Mouse (Mus musculus): ENCODE results near the gene Snx11. TPM values are rescaled to one million over a fixed set of nuclear protein-coding genes. Genes with fewer than 3 reads are reported as not detected.

Gene Snx11
- total and polyA plus RNA-seq, 2 experiments from 2014 or later: 38.9 to 61.9 TPM

GRCm38 (mm10) chr11:96730327-96730726, 47.0 kb downstream of the Snx11 start:
- Histone ChIP-seq H3K36me3 (ENCODE audit: insufficient read depth, low read length) (no peaks in the 10 kb centered on the region), H3K27ac (ENCODE audit: low read depth, low read length) (no peak overlapping the region), H3K4me2 (ENCODE audit: low read depth, low read length, poor library complexity, severe bottlenecking) (no peak overlapping the region), H3K27me3 (ENCODE audit: insufficient read depth, low read length) (no peaks in the 10 kb centered on the region), H3K4me3 (ENCODE audit: low read depth, low read length) (no peak overlapping the region), H3K4me1 (ENCODE audit: insufficient read depth, low read length) (no peaks in the 10 kb centered on the region), H3K9ac (replicated peaks; ENCODE audit: low read length, poor library complexity, severe bottlenecking) (no peak overlapping the region), H3K9me3 (ENCODE audit: low read length) (no peaks in the 10 kb centered on the region)
- no peak for ATAC-seq (ENCODE audit: low FRiP score)
- WGBS: 39% methylated on average over 5 of the region's 5 CpGs
- TF ChIP-seq CTCF (IDR thresholded peaks at IDR 0.05): no peak
- DNase-seq (ENCODE audit: low spot score): peak; percentile 60

GRCm38 (mm10) chr11:96729462-96729861, 47.9 kb downstream of the Snx11 start:
- 21% methylated on average over 9 of the region's 9 CpGs for WGBS

GRCm38 (mm10) chr11:96728577-96728976, 48.8 kb downstream of the Snx11 start:
- Histone ChIP-seq H3K4me2 (ENCODE audit: low read depth, low read length, poor library complexity, severe bottlenecking) (no peak overlapping the region), H3K9ac (replicated peaks; ENCODE audit: low read length, poor library complexity, severe bottlenecking) (no peak overlapping the region), H3K27ac (ENCODE audit: low read depth, low read length) (no peak overlapping the region), H3K9me3 (ENCODE audit: low read length) (no peaks in the 10 kb centered on the region), H3K27me3 (ENCODE audit: insufficient read depth, low read length) (no peaks in the 10 kb centered on the region), H3K4me3 (ENCODE audit: low read depth, low read length) (no peak overlapping the region), H3K36me3 (ENCODE audit: insufficient read depth, low read length) (no peaks in the 10 kb centered on the region), H3K4me1 (ENCODE audit: insufficient read depth, low read length) (no peaks in the 10 kb centered on the region)
- ATAC-seq (ENCODE audit: low FRiP score) (no peak), DNase-seq (ENCODE audit: low spot score) (no peak)
- no peak for TF ChIP-seq CTCF (IDR thresholded peaks at IDR 0.05)
- WGBS: 59% methylated on average over 2 of the region's 2 CpGs

More at GRCm38 (mm10) chr11:96729462-96729861, 47.9 kb downstream of the Snx11 start:
- H3K4me3 ChIP-seq (ENCODE audit: low read depth, low read length): no peak overlapping the region
- H3K9me3 ChIP-seq (ENCODE audit: low read length): no peaks in the 10 kb centered on the region
- ATAC-seq (ENCODE audit: low FRiP score) (no peak), DNase-seq (ENCODE audit: low spot score) (peak; percentile 79)
- H3K27ac ChIP-seq (ENCODE audit: low read depth, low read length): no peak overlapping the region
- H3K36me3 ChIP-seq (ENCODE audit: insufficient read depth, low read length): no peaks in the 10 kb centered on the region
- H3K27me3 ChIP-seq (ENCODE audit: insufficient read depth, low read length): no peaks in the 10 kb centered on the region
- H3K4me1 ChIP-seq (ENCODE audit: insufficient read depth, low read length): no peaks in the 10 kb centered on the region
- TF ChIP-seq CTCF (IDR thresholded peaks at IDR 0.05): peak; percentile 71
- H3K4me2 ChIP-seq (ENCODE audit: low read depth, low read length, poor library complexity, severe bottlenecking): peak overlapping the region; percentile 25; the same call in 1 of the 2 replicates
- no peak overlapping the region for H3K9ac ChIP-seq (replicated peaks; ENCODE audit: low read length, poor library complexity, severe bottlenecking)

- DNase-seq (ENCODE audit: low spot score) (no peak), ATAC-seq (ENCODE audit: low FRiP score) (no peak)
- H3K4me3 ChIP-seq (ENCODE audit: low read depth, low read length): no peak overlapping the region
- H3K9me3 ChIP-seq (ENCODE audit: low read length): no peaks in the 10 kb centered on the region
- H3K4me1 ChIP-seq (ENCODE audit: insufficient read depth, low read length): no peaks in the 10 kb centered on the region
- H3K27me3 ChIP-seq (ENCODE audit: insufficient read depth, low read length): no peaks in the 10 kb centered on the region
- no peak overlapping the region for H3K9ac ChIP-seq (replicated peaks; ENCODE audit: low read length, poor library complexity, severe bottlenecking)
- WGBS: 90% methylated on average over 1 of the region's 1 CpGs
- H3K4me2 ChIP-seq (ENCODE audit: low read depth, low read length, poor library complexity, severe bottlenecking): no peak overlapping the region
- no peaks in the 10 kb centered on the region for H3K36me3 ChIP-seq (ENCODE audit: insufficient read depth, low read length)
- no peak overlapping the region for H3K27ac ChIP-seq (ENCODE audit: low read depth, low read length)
- TF ChIP-seq CTCF (IDR thresholded peaks at IDR 0.05): no peak
Observed at GRCm38 (mm10) chr11:96725833-96726232, 51.5 kb downstream of the Snx11 start.

GRCm38 (mm10) chr11:96718609-96719008, 58.8 kb downstream of the Snx11 start:
- Histone ChIP-seq H3K27me3 (ENCODE audit: insufficient read depth, low read length) (no peaks in the 10 kb centered on the region), H3K36me3 (ENCODE audit: insufficient read depth, low read length) (no peaks in the 10 kb centered on the region), H3K4me1 (ENCODE audit: insufficient read depth, low read length) (no peaks in the 10 kb centered on the region), H3K9me3 (ENCODE audit: low read length) (no peaks in the 10 kb centered on the region), H3K4me3 (ENCODE audit: low read depth, low read length) (no peak overlapping the region), H3K9ac (replicated peaks; ENCODE audit: low read length, poor library complexity, severe bottlenecking) (no peak overlapping the region), H3K4me2 (ENCODE audit: low read depth, low read length, poor library complexity, severe bottlenecking) (no peak overlapping the region), H3K27ac (ENCODE audit: low read depth, low read length) (no peak overlapping the region)
- no peak for TF ChIP-seq CTCF (IDR thresholded peaks at IDR 0.05)
- peak; percentile 53 for DNase-seq (ENCODE audit: low spot score)
- WGBS: 50% methylated on average over 7 of the region's 7 CpGs
- ATAC-seq (ENCODE audit: low FRiP score): no peak

Other genes starting within 250 kb of the Snx11 start
- gene Cbx1, start 11.6 kb upstream of the Snx11 start, total RNA-seq (2014; rRNA removed): 29.0 and 38.1 TPM in 2 replicates
- gene Cbx1, start 11.6 kb upstream of the Snx11 start, polyA plus RNA-seq (2015; fragmentation: Nextera tagmentation; extraction: Ambion mirVana): 47.6 and 53.2 TPM in 2 replicates
- 86.0 and 88.0 TPM in 2 replicates for gene Nfe2l1, start 52.4 kb upstream of the Snx11 start, total RNA-seq (2014; rRNA removed)
- gene Nfe2l1, start 52.4 kb upstream of the Snx11 start, polyA plus RNA-seq (2015; fragmentation: Nextera tagmentation; extraction: Ambion mirVana): 64.5 and 68.9 TPM in 2 replicates
- gene Copz2, start 72.3 kb upstream of the Snx11 start, total RNA-seq (2014; rRNA removed): 12.7 and 12.9 TPM in 2 replicates
- 16.7 and 20.3 TPM in 2 replicates for gene Copz2, start 72.3 kb upstream of the Snx11 start, polyA plus RNA-seq (2015; fragmentation: Nextera tagmentation; extraction: Ambion mirVana)
- 43.6 and 48.3 TPM in 2 replicates for gene Cdk5rap3, start 138.9 kb upstream of the Snx11 start, total RNA-seq (2014; rRNA removed)
- gene Cdk5rap3, start 138.9 kb upstream of the Snx11 start, polyA plus RNA-seq (2015; fragmentation: Nextera tagmentation; extraction: Ambion mirVana): 83.9 and 85.1 TPM in 2 replicates
- gene Prr15l, start 150.5 kb upstream of the Snx11 start, total RNA-seq (2014; rRNA removed): 0.27 TPM in 1 of 2 replicates, not detected in the other
- gene Prr15l, start 150.5 kb upstream of the Snx11 start, polyA plus RNA-seq (2015; fragmentation: Nextera tagmentation; extraction: Ambion mirVana): 0.51 and 0.56 TPM in 2 replicates
- gene Pnpo, start 166.4 kb upstream of the Snx11 start, total RNA-seq (2014; rRNA removed): 26.9 and 28.6 TPM in 2 replicates
- gene Pnpo, start 166.4 kb upstream of the Snx11 start, polyA plus RNA-seq (2015; fragmentation: Nextera tagmentation; extraction: Ambion mirVana): 36.8 and 37.4 TPM in 2 replicates
- 5.2 and 5.9 TPM in 2 replicates for gene Sp2, start 205.4 kb upstream of the Snx11 start, total RNA-seq (2014; rRNA removed)
- gene Sp2, start 205.4 kb upstream of the Snx11 start, polyA plus RNA-seq (2015; fragmentation: Nextera tagmentation; extraction: Ambion mirVana): 13.4 and 13.7 TPM in 2 replicates
- 0.33 and 1.1 TPM in 2 replicates for gene Sp6, start 235.8 kb upstream of the Snx11 start, total RNA-seq (2014; rRNA removed)
- gene Sp6, start 235.8 kb upstream of the Snx11 start, polyA plus RNA-seq (2015; fragmentation: Nextera tagmentation; extraction: Ambion mirVana): 0.43 and 0.51 TPM in 2 replicates